Mouse (Mus musculus) embryonic facial prominence, embryonic 11.5 days (tissue): ENCODE data around the gene Khdrbs1. TPM values are rescaled to one million over a fixed set of nuclear protein-coding genes. Genes with fewer than 3 reads are reported as not detected.

Experiments
- ATAC-seq: fragments of 200-750 bp; cut with Nextera tagmentation; replicated peaks from 2 replicates; pipeline ENCODE4 v1.8.0; 2017; ENCODE audit warnings: low read depth; ENCODE audit not compliant: insufficient number of reproducible peaks, low FRiP score, low TSS enrichment
- DNase-seq: peaks from one replicate; pipeline ENCODE4 v3.0.0-alpha.2; 2015; ENCODE audit warnings: low spot score
- H3K27ac ChIP-seq: fragments of 300-500 bp; sonication (generic); replicated peaks from 2 replicates; pipeline ENCODE4 v1.5.1; 2014; ENCODE audit warnings: mild to moderate bottlenecking, low read depth, low read length, control low read depth
- H3K27me3 ChIP-seq: fragments of 300-500 bp; sonication (generic); 2 replicates; pipeline ENCODE4 v1.6.1; 2014; ENCODE audit warnings: mild to moderate bottlenecking, low read length, moderate library complexity, mixed read lengths; ENCODE audit not compliant: control insufficient read depth, insufficient read depth
- H3K36me3 ChIP-seq: fragments of 300-500 bp; sonication (generic); replicated peaks from 2 replicates; pipeline ENCODE4 v1.6.1; 2014; ENCODE audit warnings: low read depth, mild to moderate bottlenecking, low read length, moderate library complexity, mixed read lengths; ENCODE audit not compliant: control insufficient read depth, insufficient read depth
- H3K4me1 ChIP-seq: fragments of 300-500 bp; sonication (generic); 2 replicates; pipeline ENCODE4 v1.6.1; 2014; ENCODE audit warnings: low read length, mixed read lengths; ENCODE audit not compliant: control insufficient read depth, insufficient read depth
- H3K4me2 ChIP-seq: fragments of 300-500 bp; sonication (generic); 2 replicates; pipeline ENCODE4 v1.6.1; 2014; ENCODE audit warnings: low read depth, mild to moderate bottlenecking, control low read depth, low read length, moderate library complexity
- H3K4me3 ChIP-seq: fragments of 300-500 bp; sonication (generic); 2 replicates; pipeline ENCODE4 v1.5.1; 2014; ENCODE audit warnings: low read depth, low read length, control low read depth
- H3K9ac ChIP-seq: fragments of 300-500 bp; sonication (generic); replicated peaks from 2 replicates; pipeline ENCODE4 v1.6.1; 2014; ENCODE audit warnings: mild to moderate bottlenecking, control low read depth, low read length
- H3K9me3 ChIP-seq: fragments of 300-500 bp; sonication (generic); replicated peaks from 2 replicates; pipeline ENCODE4 v1.6.1; 2016; ENCODE audit warnings: mild to moderate bottlenecking, low read length, inconsistent platforms, mixed read lengths; ENCODE audit not compliant: control insufficient read depth
- WGBS: fragments of 180-500 bp; shearing (Covaris S2); extraction: QIAGEN DNeasy Blood & Tissue Kit; methylation state at CpG from one replicate; pipeline ENCODE4 v1.1.7; 2014; 5-methylcytosine and 5-hydroxymethylcytosine counted together
- polyA plus RNA-seq: library from polyadenylated mRNA; unstranded; fragments of >200 nt; fragmentation: Nextera tagmentation; extraction: Ambion mirVana; gene quantifications from 2 replicates; pipeline ENCODE4 v1.2.1, GENCODE M21; 2014

Khdrbs1 gene
- polyA plus RNA-seq, 1 experiment from 2014 or later = 193 TPM

DNA sequence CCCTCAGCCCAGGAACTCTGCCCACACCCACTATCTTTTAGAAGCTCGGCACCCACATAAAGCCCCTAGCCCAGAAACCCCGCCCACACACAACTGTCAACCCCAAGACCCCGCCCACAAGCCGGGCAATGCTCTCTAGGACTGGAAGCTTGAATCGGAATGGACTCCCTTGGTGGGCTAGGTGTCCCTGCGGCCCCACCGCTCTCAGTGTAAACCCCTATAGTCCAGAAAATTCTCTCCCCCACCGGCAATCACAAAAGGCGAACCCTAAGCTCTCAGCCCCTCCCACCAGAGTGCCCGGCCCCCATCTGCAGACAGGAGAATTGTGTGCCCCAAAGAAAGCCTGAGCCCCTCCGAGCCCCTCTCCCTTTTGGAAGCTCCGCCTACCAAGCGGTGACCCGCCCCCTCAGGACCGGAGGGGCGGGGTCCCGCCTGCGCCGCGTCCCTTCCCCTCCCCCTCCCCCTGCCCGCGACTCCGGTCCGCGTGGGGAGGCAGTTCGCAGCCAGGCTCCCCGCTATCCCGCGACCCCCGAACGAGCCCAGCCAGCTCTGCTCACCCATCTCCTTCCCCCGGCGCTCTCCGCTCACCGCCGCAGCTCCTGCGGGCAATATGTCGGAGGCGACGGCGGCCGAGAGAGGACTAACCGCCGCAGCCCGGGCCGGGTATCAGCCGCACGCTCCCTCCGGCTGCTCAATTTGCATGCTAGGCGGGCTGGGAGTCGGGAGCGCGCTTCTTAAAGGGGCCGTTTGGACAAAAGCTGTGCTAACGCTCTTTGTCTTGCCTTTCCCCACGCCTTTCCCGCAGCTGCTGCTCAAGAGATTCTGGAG, 45.7 kb downstream of the Khdrbs1 start, which contains the start of gene Tmem39b:
TSS of gene Tmem39b (minus strand) at position 681 of the 828 bp plus-strand sequence.
- peaks cover 4% of the 10 kb centered on the region for H3K36me3 ChIP-seq
- H3K4me1 ChIP-seq = peaks cover 5% of the 10 kb centered on the region
- peak within 1 kb of the TSS; percentile 59 for H3K4me3 ChIP-seq
- no peaks in the 10 kb centered on the region for H3K9me3 ChIP-seq
- H3K27me3 ChIP-seq = no peaks in the 10 kb centered on the region
- H3K9ac ChIP-seq = peak within 1 kb of the TSS; percentile 80
- H3K4me2 ChIP-seq = peak within 1 kb of the TSS; percentile 45
- ATAC-seq (peak; percentile 85), DNase-seq (peak; percentile 98)
- WGBS = under 1% methylated on average over 53 of the region's 57 CpGs
- peak within 1 kb of the TSS; percentile 78 for H3K27ac ChIP-seq

DNA sequence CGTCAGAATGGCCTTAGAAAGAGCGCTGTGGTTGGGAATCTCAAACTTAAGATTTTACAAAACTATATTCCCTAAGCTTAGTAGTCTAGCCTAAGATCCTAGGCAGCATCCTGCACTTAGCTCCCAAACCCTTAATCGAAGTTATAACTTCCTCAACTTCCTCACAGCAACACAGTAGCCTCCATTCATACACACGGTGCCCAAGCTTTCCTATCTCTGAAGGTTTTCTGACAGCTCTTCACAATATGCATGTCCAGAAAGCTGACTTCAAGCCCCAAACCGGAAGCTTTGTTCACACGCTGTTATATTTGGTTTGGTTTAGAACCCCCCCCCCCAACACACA, 46.3 kb downstream of the Khdrbs1 start:
- no peaks in the 10 kb centered on the region for H3K9me3 ChIP-seq
- DNase-seq = no peak
- H3K36me3 ChIP-seq = peaks cover 4% of the 10 kb centered on the region
- ATAC-seq = no peak
- H3K4me2 ChIP-seq = peak overlapping the region; percentile 41
- H3K9ac ChIP-seq = peak overlapping the region; percentile 80
- 25% methylated on average over 6 of the region's 6 CpGs for WGBS
- peaks cover 5% of the 10 kb centered on the region for H3K4me1 ChIP-seq
- no peaks in the 10 kb centered on the region for H3K27me3 ChIP-seq
- peak overlapping the region; percentile 59 for H3K4me3 ChIP-seq
- H3K27ac ChIP-seq = no peak overlapping the region

DNA sequence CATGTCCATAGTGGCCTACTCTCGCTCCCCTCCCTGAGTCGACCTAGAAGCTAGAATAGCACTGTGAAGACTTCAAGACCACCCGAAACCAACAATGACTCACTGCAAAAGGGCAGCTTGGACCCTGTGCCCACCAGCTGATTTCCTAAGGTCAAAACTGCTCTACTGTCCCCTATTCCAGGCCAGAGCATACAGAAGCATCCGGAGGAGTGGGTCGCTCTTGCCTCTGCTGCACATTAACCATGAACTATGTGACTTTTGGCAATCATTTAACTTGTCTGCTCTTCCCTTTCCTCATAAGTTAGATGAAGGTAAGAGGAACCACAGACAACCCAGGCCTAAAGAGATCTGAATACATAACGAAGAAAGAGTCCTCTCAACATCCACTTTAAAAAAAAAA, 57.6 kb downstream of the Khdrbs1 start:
- no peaks in the 10 kb centered on the region for H3K4me1 ChIP-seq
- WGBS = 92% methylated on average over 6 of the region's 6 CpGs
- H3K4me3 ChIP-seq = no peak overlapping the region
- H3K36me3 ChIP-seq = peaks cover 11% of the 10 kb centered on the region
- H3K9ac ChIP-seq = no peak overlapping the region
- DNase-seq (no peak), ATAC-seq (no peak)
- no peak overlapping the region for H3K27ac ChIP-seq
- H3K9me3 ChIP-seq = no peaks in the 10 kb centered on the region
- H3K27me3 ChIP-seq = no peaks in the 10 kb centered on the region
- no peak overlapping the region for H3K4me2 ChIP-seq

DNA sequence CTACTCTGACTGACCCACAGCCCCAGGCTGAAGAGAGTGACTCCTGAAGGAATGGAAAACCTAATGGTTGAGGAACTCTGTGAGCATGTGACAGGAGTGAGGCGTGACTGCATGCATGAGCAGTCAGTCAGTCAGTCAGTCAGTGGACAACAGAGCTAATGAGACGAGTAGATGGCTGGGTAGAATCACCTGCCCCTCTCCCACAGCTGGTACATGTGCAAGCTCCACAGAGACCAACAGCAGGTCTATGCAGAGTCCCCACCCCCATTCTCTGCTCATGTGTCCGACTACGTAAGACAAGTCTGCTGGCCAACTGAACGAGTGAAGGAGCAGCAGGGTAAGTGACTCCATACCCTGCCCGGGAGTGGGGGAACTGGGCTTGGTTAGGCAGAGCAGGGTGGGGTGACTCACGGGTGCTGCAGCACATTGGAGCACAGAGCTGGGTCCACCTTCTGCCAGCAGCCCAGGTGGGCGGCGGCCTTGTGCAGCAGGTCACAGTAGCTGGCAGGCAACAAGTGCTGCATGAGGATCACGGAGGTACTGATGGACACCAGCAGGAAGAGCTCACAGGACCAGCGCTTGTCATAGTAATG, 58.1 kb downstream of the Khdrbs1 start:
- H3K4me3 ChIP-seq = no peak overlapping the region
- ATAC-seq (no peak), DNase-seq (no peak)
- H3K27ac ChIP-seq = no peak overlapping the region
- H3K9me3 ChIP-seq = no peaks in the 10 kb centered on the region
- 91% methylated on average over 11 of the region's 11 CpGs for WGBS
- no peaks in the 10 kb centered on the region for H3K27me3 ChIP-seq
- no peak overlapping the region for H3K9ac ChIP-seq
- H3K4me2 ChIP-seq = no peak overlapping the region
- no peaks in the 10 kb centered on the region for H3K4me1 ChIP-seq
- H3K36me3 ChIP-seq = peaks cover 11% of the 10 kb centered on the region

DNA sequence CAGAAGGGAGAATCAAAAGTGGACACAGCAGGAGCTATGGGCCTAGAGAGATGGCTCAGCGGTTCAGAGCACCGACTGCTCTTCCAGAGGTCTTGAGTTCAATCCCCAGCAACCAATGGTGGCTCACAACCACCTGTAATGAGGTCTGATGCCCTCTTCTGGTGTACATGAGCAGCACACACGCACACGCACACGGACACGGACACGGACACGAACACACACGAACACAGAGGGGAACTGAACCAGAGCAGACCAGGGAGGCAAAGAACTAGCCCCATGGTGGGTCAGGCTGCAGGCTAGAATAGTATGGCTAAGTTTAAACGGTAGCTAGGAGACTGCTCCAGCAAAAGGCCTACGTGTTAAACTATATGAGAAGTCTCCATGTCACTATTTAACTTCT, 60.3 kb downstream of the Khdrbs1 start:
- 97% methylated on average over 11 of the region's 11 CpGs for WGBS

DNA sequence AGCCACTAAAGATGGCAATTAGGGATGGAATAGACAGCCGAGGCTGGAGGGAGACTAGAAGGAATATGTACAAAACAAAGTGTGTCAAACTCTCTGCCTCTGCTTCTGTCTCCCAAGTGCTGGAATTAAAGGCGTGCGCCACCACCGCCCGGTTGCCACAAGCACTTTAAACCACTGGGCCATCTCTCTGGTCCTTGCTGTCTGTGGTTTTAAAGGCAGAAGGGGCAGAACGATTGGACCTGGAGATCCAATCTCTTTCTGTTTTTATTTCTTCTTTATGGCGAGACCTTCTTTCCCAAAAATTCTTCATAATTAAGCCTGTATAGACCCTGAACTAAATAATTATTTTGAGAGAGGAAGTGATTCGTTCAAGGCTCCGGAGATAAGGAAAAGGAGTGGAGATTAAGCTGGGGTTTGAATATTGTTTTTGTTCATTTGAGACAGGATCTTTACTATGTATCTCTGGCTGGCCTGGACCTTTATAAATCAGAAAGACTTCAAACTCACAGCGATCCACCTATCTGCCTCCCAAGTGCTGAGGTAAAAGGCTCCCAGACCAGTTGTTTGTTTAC, 69.1 kb downstream of the Khdrbs1 start:
- Histone ChIP-seq H3K4me3 (peak overlapping the region; percentile 92), H3K9ac (0 out of 2 replicates have a peak overlapping the region, but pooled peaks have one; percentile 8), H3K27me3 (no peaks in the 10 kb centered on the region), H3K36me3 (no peaks in the 10 kb centered on the region; the same call in 1 of the 2 replicates), H3K27ac (no peak overlapping the region), H3K9me3 (no peaks in the 10 kb centered on the region), H3K4me2 (peak overlapping the region; percentile 83), H3K4me1 (no peaks in the 10 kb centered on the region)
- no peak for DNase-seq
- ATAC-seq = no peak
- 8% methylated on average over 10 of the region's 10 CpGs for WGBS

More for the DNA sequence above, 60.3 kb downstream of the Khdrbs1 start:
- Histone ChIP-seq H3K9me3 (no peaks in the 10 kb centered on the region), H3K27me3 (no peaks in the 10 kb centered on the region), H3K4me3 (no peak overlapping the region), H3K27ac (no peak overlapping the region), H3K4me1 (no peaks in the 10 kb centered on the region), H3K36me3 (peaks cover 10% of the 10 kb centered on the region), H3K4me2 (no peak overlapping the region), H3K9ac (no peak overlapping the region)
- no peak for DNase-seq
- no peak for ATAC-seq

DNA sequence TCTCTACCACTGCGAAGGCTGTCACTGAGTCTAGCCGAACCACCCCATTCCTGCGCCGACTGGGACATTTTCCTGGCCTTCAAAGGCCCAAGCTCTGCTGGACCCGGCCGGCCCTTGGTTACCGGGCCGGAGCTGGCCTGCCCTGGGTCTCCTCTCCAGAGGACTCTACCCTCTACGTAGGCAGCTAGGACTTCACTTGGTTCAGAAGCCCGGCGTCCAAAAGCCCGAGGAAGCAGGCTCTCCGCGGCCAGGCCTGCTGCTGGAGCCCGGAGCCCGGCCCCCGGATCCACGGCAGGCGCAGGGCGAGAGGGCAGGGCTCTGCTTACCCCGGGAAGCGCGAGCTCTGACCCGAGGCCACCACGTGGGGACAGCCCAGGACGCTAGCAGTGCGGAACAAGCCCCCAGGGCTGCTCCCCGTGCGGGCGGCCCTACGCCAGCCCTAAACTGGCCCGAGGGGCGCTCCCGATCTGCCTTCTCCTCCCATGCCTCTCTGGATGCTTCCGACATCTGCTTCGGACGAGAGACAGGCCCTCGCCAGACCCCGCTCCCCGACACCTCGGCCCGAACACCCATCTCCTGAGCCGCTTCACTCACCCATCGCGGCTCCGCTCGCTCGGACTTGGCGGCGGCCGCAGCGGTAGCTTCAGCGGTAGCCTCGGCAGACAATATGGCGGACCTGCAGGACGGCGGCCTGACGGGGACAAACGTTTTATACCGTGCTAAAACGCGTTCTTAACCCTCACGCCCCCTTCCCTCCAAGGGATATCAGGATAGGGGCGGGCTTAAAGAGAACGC, 69.8 kb downstream of the Khdrbs1 start, which contains the start of gene Kpna6:
TSS of gene Kpna6 (minus strand) at position 685 of the 795 bp plus-strand sequence.
- ATAC-seq = peak; percentile 87
- WGBS = under 1% methylated on average over 65 of the region's 65 CpGs
- H3K27me3 ChIP-seq = no peaks in the 10 kb centered on the region
- H3K4me3 ChIP-seq = peak within 1 kb of the TSS; percentile 92
- H3K9ac ChIP-seq = peak within 1 kb of the TSS; percentile 94
- H3K4me2 ChIP-seq = peak within 1 kb of the TSS; percentile 83
- H3K36me3 ChIP-seq = no peaks in the 10 kb centered on the region; the same call in 1 of the 2 replicates
- H3K4me1 ChIP-seq = no peaks in the 10 kb centered on the region
- peak; percentile 94 for DNase-seq
- H3K27ac ChIP-seq = peak within 1 kb of the TSS; percentile 84
- no peaks in the 10 kb centered on the region for H3K9me3 ChIP-seq
